Mouse (Mus musculus): ENCODE data around the gene Thrsp.

Gene Thrsp

GRCm38 (mm10) chr7:97379304-97379703 lies 38.2 kb downstream of the Thrsp start:
- no peak for DNase-seq (ENCODE audit: low read depth, low spot score)

GRCm38 (mm10) chr7:97375906-97376305 lies 41.6 kb downstream of the Thrsp start:
- no peak for DNase-seq (ENCODE audit: low read depth, low spot score)

- DNase-seq (ENCODE audit: low read depth, low spot score) = no peak
These were observed 42.4 kb downstream of the Thrsp start for GRCm38 (mm10) chr7:97375101-97375500.

- DNase-seq (ENCODE audit: low read depth, low spot score) = no peak
These were observed 51.6 kb downstream of the Thrsp start for GRCm38 (mm10) chr7:97365887-97366286.

Data from skeletal muscle tissue, adult 2 months (tissue).